Mouse (Mus musculus): ENCODE results near the gene BC051019. TPM values are rescaled to one million over a fixed set of nuclear protein-coding genes. Genes with fewer than 3 reads are reported as not detected.
A peak's percentile ranks its signal among the peaks of the same experiment; 100 is the strongest.

Gene BC051019
- polyA plus RNA-seq, 1 experiment from 2014 or later = 0.25 TPM

GRCm38 (mm10) chr7:109704461-109704860 is 19.2 kb downstream of the BC051019 start:
- Histone ChIP-seq H3K4me1 (peaks cover 51% of the 10 kb centered on the region), H3K9me3 (replicated peaks) (no peaks in the 10 kb centered on the region), H3K27me3 (replicated peaks) (no peaks in the 10 kb centered on the region), H3K4me2 (peak overlapping the region; percentile 89), H3K9ac (peak overlapping the region; percentile 88), H3K27ac (peak overlapping the region; percentile 82; the same call in 1 of the 2 replicates), H3K4me3 (peak overlapping the region; percentile 81), H3K36me3 (peaks cover 23% of the 10 kb centered on the region)
- WGBS (ENCODE audit: insufficient replicate concordance) = 45% methylated on average over 3 of the region's 3 CpGs
- ATAC-seq = no peak

GRCm38 (mm10) chr7:109704016-109704377 is 19.7 kb downstream of the BC051019 start:
- Histone ChIP-seq H3K4me1 (peaks cover 49% of the 10 kb centered on the region), H3K27me3 (replicated peaks) (no peaks in the 10 kb centered on the region), H3K9ac (peak overlapping the region; percentile 88), H3K27ac (peak overlapping the region; percentile 82), H3K9me3 (replicated peaks) (no peaks in the 10 kb centered on the region), H3K4me3 (peak overlapping the region; percentile 81), H3K4me2 (peak overlapping the region; percentile 89), H3K36me3 (peaks cover 18% of the 10 kb centered on the region)
- WGBS (ENCODE audit: insufficient replicate concordance) = 2% methylated on average over 17 of the region's 17 CpGs
- ATAC-seq = peak; percentile 58

- Histone ChIP-seq H3K4me2 (peak within 1 kb of the TSS; percentile 89), H3K9ac (peak within 1 kb of the TSS; percentile 88), H3K36me3 (peaks cover 12% of the 10 kb centered on the region), H3K27me3 (replicated peaks) (no peaks in the 10 kb centered on the region), H3K4me3 (peak within 1 kb of the TSS; percentile 81), H3K9me3 (replicated peaks) (no peaks in the 10 kb centered on the region), H3K4me1 (peaks cover 47% of the 10 kb centered on the region), H3K27ac (peak within 1 kb of the TSS; percentile 82)
- peak; percentile 93 for ATAC-seq
- 2% methylated on average over 61 of the region's 61 CpGs for WGBS (ENCODE audit: insufficient replicate concordance)
These were observed 20.2 kb downstream of the BC051019 start, which contains the start of the genes St5 and Akip1 for GRCm38 (mm10) chr7:109703190-109704015. Gene St5, minus strand, starts transcription at chr7:109703605. Gene Akip1, plus strand, starts transcription at chr7:109703690.

- Histone ChIP-seq H3K27me3 (replicated peaks) (no peaks in the 10 kb centered on the region), H3K9me3 (replicated peaks) (no peaks in the 10 kb centered on the region), H3K4me3 (peak overlapping the region; percentile 81), H3K9ac (peak overlapping the region; percentile 88; the same call in 1 of the 2 replicates), H3K36me3 (peaks cover 6% of the 10 kb centered on the region), H3K4me2 (peak overlapping the region; percentile 89), H3K4me1 (peaks cover 43% of the 10 kb centered on the region), H3K27ac (no peak overlapping the region)
- WGBS (ENCODE audit: insufficient replicate concordance) = 65% methylated on average over 4 of the region's 4 CpGs
- no peak for ATAC-seq
These were observed 20.9 kb downstream of the BC051019 start for GRCm38 (mm10) chr7:109702721-109703120.

GRCm38 (mm10) chr7:109700213-109700612 is 23.4 kb downstream of the BC051019 start:
- Histone ChIP-seq H3K27me3 (replicated peaks) (no peaks in the 10 kb centered on the region), H3K4me1 (peaks cover 30% of the 10 kb centered on the region), H3K36me3 (no peaks in the 10 kb centered on the region), H3K9ac (no peak overlapping the region), H3K4me3 (no peak overlapping the region), H3K27ac (no peak overlapping the region), H3K4me2 (no peak overlapping the region), H3K9me3 (replicated peaks) (no peaks in the 10 kb centered on the region)
- ATAC-seq = no peak

- no peak for ATAC-seq
- peaks cover 13% of the 10 kb centered on the region for H3K4me1 ChIP-seq
- no peaks in the 10 kb centered on the region for H3K9me3 ChIP-seq (replicated peaks)
- no peaks in the 10 kb centered on the region for H3K27me3 ChIP-seq (replicated peaks)
- no peak overlapping the region for H3K4me3 ChIP-seq
- no peak overlapping the region for H3K9ac ChIP-seq
- WGBS (ENCODE audit: insufficient replicate concordance) = 84% methylated on average over 10 of the region's 10 CpGs
- no peak overlapping the region for H3K4me2 ChIP-seq
- H3K36me3 ChIP-seq = no peaks in the 10 kb centered on the region
- no peak overlapping the region for H3K27ac ChIP-seq
These were observed 28.3 kb downstream of the BC051019 start for GRCm38 (mm10) chr7:109695339-109695726.

GRCm38 (mm10) chr7:109694576-109695338 is 28.9 kb downstream of the BC051019 start:
- Histone ChIP-seq H3K27me3 (replicated peaks) (no peaks in the 10 kb centered on the region), H3K36me3 (no peaks in the 10 kb centered on the region), H3K27ac (no peak overlapping the region), H3K4me1 (peaks cover 13% of the 10 kb centered on the region), H3K9me3 (replicated peaks) (no peaks in the 10 kb centered on the region), H3K4me3 (no peak overlapping the region), H3K9ac (no peak overlapping the region), H3K4me2 (no peak overlapping the region)
- no peak for ATAC-seq
- 70% methylated on average over 13 of the region's 13 CpGs for WGBS (ENCODE audit: insufficient replicate concordance)

GRCm38 (mm10) chr7:109690961-109691360 is 32.7 kb downstream of the BC051019 start:
- 70% methylated on average over 5 of the region's 5 CpGs for WGBS (ENCODE audit: insufficient replicate concordance)
- no peak overlapping the region for H3K9ac ChIP-seq
- ATAC-seq = no peak

GRCm38 (mm10) chr7:109690101-109690500 is 33.5 kb downstream of the BC051019 start:
- WGBS (ENCODE audit: insufficient replicate concordance) = 77% methylated on average over 3 of the region's 3 CpGs
- Histone ChIP-seq H3K9ac (no peak overlapping the region), H3K27me3 (replicated peaks) (no peaks in the 10 kb centered on the region), H3K4me2 (no peak overlapping the region), H3K27ac (no peak overlapping the region), H3K4me3 (no peak overlapping the region), H3K4me1 (peaks cover 21% of the 10 kb centered on the region), H3K9me3 (replicated peaks) (no peaks in the 10 kb centered on the region), H3K36me3 (no peaks in the 10 kb centered on the region)
- ATAC-seq = no peak

More at GRCm38 (mm10) chr7:109690961-109691360, 32.7 kb downstream of the BC051019 start:
- Histone ChIP-seq H3K4me1 (peaks cover 24% of the 10 kb centered on the region), H3K27me3 (replicated peaks) (no peaks in the 10 kb centered on the region), H3K36me3 (no peaks in the 10 kb centered on the region), H3K27ac (no peak overlapping the region), H3K4me3 (no peak overlapping the region), H3K4me2 (no peak overlapping the region), H3K9me3 (replicated peaks) (no peaks in the 10 kb centered on the region)

- H3K9me3 ChIP-seq (replicated peaks) = no peaks in the 10 kb centered on the region
- no peak overlapping the region for H3K4me2 ChIP-seq
- no peak overlapping the region for H3K27ac ChIP-seq
- H3K36me3 ChIP-seq = no peaks in the 10 kb centered on the region
- no peak overlapping the region for H3K9ac ChIP-seq
- WGBS (ENCODE audit: insufficient replicate concordance) = 57% methylated on average over 9 of the region's 9 CpGs
- H3K4me1 ChIP-seq = peaks cover 15% of the 10 kb centered on the region; the same call in 1 of the 2 replicates
- H3K4me3 ChIP-seq = no peak overlapping the region
- no peaks in the 10 kb centered on the region for H3K27me3 ChIP-seq (replicated peaks)
- no peak for ATAC-seq
These were observed 37.0 kb downstream of the BC051019 start for GRCm38 (mm10) chr7:109686585-109687128.

GRCm38 (mm10) chr7:109680879-109681278 is 42.8 kb downstream of the BC051019 start:
- no peak overlapping the region for H3K4me2 ChIP-seq
- no peaks in the 10 kb centered on the region for H3K9me3 ChIP-seq (replicated peaks)
- no peak overlapping the region for H3K9ac ChIP-seq
- ATAC-seq = no peak
- 89% methylated on average over 1 of the region's 1 CpGs for WGBS (ENCODE audit: insufficient replicate concordance)
- H3K4me1 ChIP-seq = no peaks in the 10 kb centered on the region
- no peaks in the 10 kb centered on the region for H3K36me3 ChIP-seq
- no peak overlapping the region for H3K27ac ChIP-seq
- H3K4me3 ChIP-seq = no peak overlapping the region
- no peaks in the 10 kb centered on the region for H3K27me3 ChIP-seq (replicated peaks)

- no peak overlapping the region for H3K27ac ChIP-seq
- H3K9ac ChIP-seq = no peak overlapping the region
- H3K36me3 ChIP-seq = no peaks in the 10 kb centered on the region
- H3K4me2 ChIP-seq = no peak overlapping the region
- no peaks in the 10 kb centered on the region for H3K27me3 ChIP-seq (replicated peaks)
- no peak overlapping the region for H3K4me3 ChIP-seq
- no peaks in the 10 kb centered on the region for H3K4me1 ChIP-seq
- no peak for ATAC-seq
- no peaks in the 10 kb centered on the region for H3K9me3 ChIP-seq (replicated peaks)
- WGBS (ENCODE audit: insufficient replicate concordance) = 64% methylated on average over 2 of the region's 2 CpGs
These were observed 43.4 kb downstream of the BC051019 start for GRCm38 (mm10) chr7:109680284-109680683.
